Mouse (Mus musculus) cerebellum, adult 2 months (tissue): ENCODE measurements around the gene a.

Experiments used
- CTCF ChIP-seq: fragments of 200-500 bp; IDR thresholded peaks from 2 replicates; pipeline ENCODE4 v1.5.1; 2011; ENCODE audit warnings: low read depth, mild to moderate bottlenecking, control low read depth, low read length, moderate library complexity, borderline replicate concordance; ENCODE audit not compliant: insufficient read depth
- POLR2A ChIP-seq: fragments of 200-500 bp; IDR thresholded peaks from 2 replicates; pipeline ENCODE4 v1.6.1; 2011; ENCODE audit warnings: low read length, control low read depth, borderline replicate concordance; ENCODE audit not compliant: insufficient read depth

DNA sequence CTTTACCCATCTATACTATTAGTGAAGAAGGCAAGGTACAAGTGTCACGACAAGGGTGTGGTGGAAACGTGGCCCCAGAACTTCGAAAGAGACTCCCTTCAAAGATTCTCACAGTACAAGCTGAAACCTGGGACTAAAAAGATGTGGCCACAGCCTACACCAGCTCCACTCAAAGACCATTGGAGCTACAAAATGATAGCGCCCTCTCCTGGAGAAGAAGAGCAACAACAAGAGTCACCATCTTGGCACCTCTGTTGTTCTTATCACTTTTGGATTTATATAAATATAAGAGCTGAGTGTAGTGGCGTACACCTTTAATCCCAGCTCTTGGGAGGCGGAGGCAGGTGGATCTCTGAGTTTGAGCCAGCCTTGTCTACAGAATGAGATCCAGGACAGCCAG is 35.4 kb upstream of the a start:
- TF ChIP-seq CTCF = peak; percentile 36; the same call in 1 of the 2 replicates
- no peak for TF ChIP-seq POLR2A
